Mouse (Mus musculus) G1E (cell line): ENCODE results near the gene Pa2g4.

ENCODE experiments used
- CTCF ChIP-seq: IDR thresholded peaks from 2 replicates; pipeline ENCODE4 v1.5.1; 2012; ENCODE audit warnings: low read depth, low read length, inconsistent platforms, mixed read lengths
- GATA1 ChIP-seq: IDR thresholded peaks from 2 replicates; pipeline ENCODE4 v1.6.1; 2012; ENCODE audit warnings: borderline replicate concordance, low read length, inconsistent platforms, mixed read lengths
- GATA2 ChIP-seq: IDR thresholded peaks from 2 replicates; pipeline ENCODE4 v1.6.1; 2012; ENCODE audit warnings: low read depth, low read length, inconsistent platforms, borderline replicate concordance

GRCm38 (mm10) chr10:128579731-128580130 lies 13.9 kb upstream of the Pa2g4 start:
- TF ChIP-seq CTCF (no peak), GATA1 (no peak), GATA2 (no peak)
